Mouse (Mus musculus) C2C12 (cell line): ENCODE data around the gene Fam69a.

Experiments
- CEBPB ChIP-seq: IDR thresholded peaks from one replicate; pipeline ENCODE4 v1.6.1; 2011; ENCODE audit warnings: low read depth, mild to moderate bottlenecking, control low read depth, moderate library complexity
- CTCF ChIP-seq: IDR thresholded peaks from one replicate; pipeline ENCODE4 v1.5.1; 2011; ENCODE audit not compliant: control insufficient read depth, insufficient read depth, insufficient read length
- MAX ChIP-seq: IDR thresholded peaks from one replicate; pipeline ENCODE4 v1.6.1; 2011; ENCODE audit warnings: mild to moderate bottlenecking, control low read depth
- MYOD1 ChIP-seq: IDR thresholded peaks from one replicate; pipeline ENCODE4 v1.6.1; 2011; ENCODE audit warnings: low read depth; ENCODE audit not compliant: control insufficient read depth, insufficient read length
- MYOG ChIP-seq: IDR thresholded peaks from one replicate; pipeline ENCODE4 v1.6.1; 2011; ENCODE audit not compliant: control insufficient read depth, insufficient read length; ENCODE audit errors: extremely low read depth
- USF1 ChIP-seq: IDR thresholded peaks from one replicate; pipeline ENCODE4 v1.6.1; 2011; ENCODE audit warnings: low read depth, mild to moderate bottlenecking, control low read depth, moderate library complexity

DNA sequence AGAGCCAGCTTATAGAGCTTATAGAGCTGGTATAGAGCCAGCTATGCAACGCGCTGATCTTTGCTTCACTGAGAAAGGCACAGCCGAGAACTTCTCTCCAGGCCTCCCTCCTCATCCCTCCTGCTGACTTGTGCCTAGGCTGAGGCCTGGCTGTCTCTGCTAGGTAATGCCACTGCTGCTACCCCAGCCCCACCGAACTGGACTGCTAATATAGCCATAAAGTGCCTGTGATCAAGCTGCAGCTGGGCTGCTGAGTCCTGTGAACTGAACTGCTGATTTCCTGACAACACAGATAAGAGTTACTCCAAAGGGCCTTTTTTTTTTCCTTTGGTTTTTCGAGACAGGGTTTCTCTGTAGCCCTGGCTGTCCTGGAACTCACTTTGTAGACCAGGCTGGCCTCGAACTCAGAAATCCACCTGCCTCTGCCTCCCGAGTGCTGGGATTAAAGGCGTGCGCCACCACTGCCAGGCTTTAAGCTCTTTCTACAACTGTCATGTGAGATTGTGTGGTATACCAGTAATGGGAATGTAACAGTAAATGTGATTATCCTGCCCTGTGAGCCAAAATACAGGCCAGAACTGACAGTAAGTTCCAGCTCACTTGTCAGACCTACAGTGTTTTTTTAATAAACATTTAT lies 21.4 kb downstream of the Fam69a start:
- TF ChIP-seq CTCF = no peak
- no peak for TF ChIP-seq USF1
- TF ChIP-seq MYOD1 = no peak
- TF ChIP-seq MYOG = no peak
- TF ChIP-seq MAX = no peak
- TF ChIP-seq CEBPB = no peak
